Mouse (Mus musculus) G1E (cell line): Measurements from ENCODE around the gene B3gnt8.

Experiments used
- CTCF ChIP-seq: IDR thresholded peaks from 2 replicates; pipeline ENCODE4 v1.5.1; 2012; ENCODE audit warnings: low read depth, low read length, inconsistent platforms, mixed read lengths
- GATA1 ChIP-seq: IDR thresholded peaks from 2 replicates; pipeline ENCODE4 v1.6.1; 2012; ENCODE audit warnings: borderline replicate concordance, low read length, inconsistent platforms, mixed read lengths

DNA sequence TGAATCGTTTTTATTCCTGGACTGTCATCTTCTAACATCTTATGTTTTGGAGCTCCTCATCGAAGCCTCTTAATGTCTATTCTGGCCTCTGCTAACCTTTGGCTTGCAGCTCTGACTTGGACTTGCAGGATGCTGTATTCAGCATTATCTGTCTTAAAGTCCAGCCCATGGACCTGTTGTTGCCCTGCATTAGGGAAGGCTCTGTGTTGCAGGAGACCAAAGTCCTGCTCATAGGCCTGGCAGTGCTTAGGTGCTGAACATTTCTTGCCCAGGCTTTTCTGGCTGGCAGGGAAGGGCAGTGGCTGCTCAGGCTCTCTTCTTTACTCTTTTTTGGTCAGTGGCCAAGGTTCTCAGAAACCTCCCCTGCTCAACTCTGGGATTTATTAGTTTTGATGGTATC lies 19.3 kb upstream of the B3gnt8 start:
- no peak for TF ChIP-seq CTCF
- no peak for TF ChIP-seq GATA1
